Mouse (Mus musculus): ENCODE results near the gene Got1.

Got1 gene

DNA sequence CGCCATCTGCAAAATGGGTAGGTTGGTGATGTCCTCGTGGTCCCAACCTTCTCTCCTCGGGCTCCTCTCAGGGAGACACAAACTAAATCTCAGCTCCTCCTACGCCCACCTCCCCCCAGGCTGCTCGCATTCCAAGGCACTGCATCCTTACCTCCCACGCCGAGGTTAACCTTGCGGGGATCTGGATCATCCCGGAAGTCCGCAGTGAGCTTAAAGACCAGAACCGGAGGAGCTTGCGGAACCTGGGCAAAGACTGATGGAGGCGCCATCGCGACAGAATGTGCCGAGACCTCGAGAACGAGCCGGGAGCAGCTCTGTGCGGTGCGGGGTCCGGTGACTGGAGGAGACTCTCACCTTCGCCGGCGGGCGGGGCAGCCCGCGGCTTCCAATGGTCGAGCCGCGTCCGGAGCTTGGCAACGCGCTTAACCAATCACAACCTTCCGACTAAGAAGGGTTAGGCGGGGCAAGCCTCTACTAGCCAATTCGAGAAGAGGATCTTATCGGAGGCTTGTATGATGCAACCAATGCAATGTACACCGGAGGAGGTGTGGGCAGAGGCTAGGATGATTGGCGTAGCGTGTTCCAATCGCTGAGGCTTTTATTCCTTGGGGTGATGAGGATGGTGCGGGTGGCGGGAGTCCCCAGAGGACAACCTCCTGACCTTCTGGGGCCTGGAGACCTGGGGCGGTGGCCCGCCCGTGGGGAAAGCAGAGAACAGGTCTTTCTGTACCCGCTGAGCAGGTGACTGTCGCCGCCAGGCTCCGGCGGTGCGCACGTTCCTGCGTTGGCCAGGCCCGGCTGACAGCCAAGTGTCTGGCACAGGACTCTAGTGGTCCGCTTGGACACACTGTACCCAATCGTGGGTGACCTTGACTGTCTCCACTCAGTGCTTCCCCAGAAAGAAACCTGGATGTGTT lies at the start of gene Got1:
TSS of gene Got1 (minus strand) at position 419 of the 917 bp plus-strand sequence.
- peak; percentile 98 for DNase-seq (ENCODE audit: inconsistent ontology term)

DNA sequence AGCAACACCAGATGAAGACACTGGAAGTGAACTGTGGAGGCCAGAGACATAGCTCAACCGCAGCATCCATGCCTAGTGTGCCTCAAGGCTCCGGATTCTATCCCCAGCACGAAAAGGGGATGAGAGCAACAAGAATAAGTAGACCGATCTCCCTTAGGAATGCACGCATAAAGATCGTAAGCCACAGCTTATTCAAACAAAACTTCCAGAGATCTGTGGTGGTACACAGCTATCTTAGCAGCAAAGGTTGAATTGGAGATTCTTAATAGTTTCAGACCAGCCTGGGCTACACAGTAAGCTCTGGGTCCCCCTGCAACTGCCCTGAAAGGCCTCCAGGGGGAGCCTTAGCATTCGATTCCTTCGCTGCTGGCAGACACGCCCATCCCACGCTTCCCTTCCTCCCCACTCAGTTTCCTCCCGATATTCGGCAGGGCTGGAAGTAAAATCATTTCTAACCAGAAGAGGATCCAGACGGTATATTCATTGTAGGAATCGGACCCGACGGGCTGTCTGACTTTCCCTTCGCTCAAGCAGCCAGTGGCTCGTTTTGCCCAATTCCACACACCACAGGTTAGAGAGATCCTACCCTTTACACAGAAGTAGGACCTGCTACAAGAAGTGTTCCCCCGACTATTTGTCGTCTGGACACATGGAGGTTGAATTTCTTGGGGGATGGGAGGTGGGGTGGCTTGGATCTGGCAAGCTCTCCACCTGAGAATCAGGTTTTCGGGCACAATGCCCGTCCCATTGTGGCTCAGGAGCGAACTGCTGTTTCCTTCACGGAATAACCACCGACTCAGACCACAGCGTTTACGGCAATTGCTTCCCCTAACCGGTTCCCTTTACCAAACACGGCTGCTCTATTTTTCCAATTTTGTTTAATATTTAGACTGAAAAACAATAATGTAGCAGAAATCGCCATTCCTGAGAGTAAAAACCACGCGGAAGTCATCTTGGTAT lies 46.7 kb upstream of the Got1 start:
- DNase-seq (ENCODE audit: inconsistent ontology term) = peak; percentile 57

DNA sequence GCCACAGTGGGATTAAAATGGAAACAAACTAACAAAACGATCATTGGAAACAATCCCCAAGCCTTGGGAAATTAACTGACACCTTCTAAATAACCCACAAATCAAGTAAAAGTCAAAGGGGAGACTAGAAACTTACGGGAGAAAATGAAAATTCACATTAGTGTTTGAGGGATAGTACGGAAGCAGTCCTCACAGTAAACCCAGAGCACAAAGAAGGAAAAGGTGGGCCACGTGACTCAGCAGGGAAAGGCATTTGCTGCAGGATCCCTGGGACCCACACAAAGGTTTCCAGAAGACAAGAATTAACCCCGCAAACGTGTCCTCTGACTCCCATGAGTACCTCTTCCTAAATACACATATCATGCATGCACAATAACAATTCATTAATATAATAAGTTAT lies 44.7 kb upstream of the Got1 start:
- DNase-seq (ENCODE audit: inconsistent ontology term) = no peak

DNA sequence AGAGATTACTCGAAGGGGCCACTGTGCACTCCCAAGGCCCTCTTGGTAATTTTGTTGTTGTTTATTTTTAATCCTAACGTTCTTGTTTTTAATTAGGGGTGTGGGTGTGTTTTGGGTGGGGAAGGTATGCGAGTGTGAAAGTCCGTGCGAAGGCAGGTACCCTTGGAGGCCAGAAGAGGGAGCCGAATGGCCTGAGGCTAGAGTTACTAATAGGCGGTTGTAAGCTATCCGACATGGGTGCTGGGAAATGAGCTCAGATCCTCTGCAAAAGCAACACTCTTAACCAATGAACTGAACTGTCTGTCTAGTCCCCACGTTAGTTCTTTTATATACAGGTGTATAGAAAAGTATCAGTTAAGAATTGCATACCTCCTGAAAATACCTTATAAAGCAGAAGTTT lies 43.9 kb upstream of the Got1 start:
- no peak for DNase-seq (ENCODE audit: inconsistent ontology term)

DNA sequence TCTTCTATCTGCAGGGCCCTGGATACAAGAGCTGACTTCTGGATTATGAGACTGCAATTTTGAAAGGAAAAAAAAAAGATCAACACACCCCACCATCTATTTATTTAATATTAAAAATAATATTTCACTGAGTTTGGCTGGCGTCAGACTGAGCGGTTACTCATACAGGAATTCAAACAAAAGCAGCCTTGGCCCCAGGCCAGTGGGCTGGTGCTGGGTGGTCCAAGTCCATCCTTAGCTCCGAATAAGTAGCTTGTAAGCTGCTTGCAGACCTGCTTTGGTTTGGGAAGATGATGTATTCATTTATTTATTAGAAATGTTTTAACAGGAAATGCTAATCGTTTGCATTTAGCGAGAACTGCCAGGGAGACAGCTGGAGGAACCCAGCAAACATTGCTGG lies 38.8 kb upstream of the Got1 start:
- DNase-seq (ENCODE audit: inconsistent ontology term) = no peak

DNA sequence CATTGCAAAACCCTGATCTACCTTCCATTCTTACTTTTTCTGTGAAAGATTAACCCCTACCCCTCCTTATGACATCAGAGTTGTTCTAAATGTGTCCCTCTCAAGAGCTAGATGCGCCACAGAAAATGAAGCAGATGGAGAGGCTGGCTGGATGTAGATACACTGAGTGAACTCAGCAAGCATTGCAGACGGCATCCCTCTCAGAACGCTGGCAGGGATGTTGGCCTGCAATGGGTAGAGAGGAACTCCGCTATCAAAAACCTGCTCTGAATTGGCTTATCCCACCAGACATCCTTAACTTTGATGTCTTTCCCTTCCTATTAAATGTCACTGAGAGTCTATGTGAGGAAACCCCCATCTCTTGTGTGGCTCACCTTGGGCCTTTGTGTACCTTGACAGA lies 37.4 kb upstream of the Got1 start:
- DNase-seq (ENCODE audit: inconsistent ontology term) = no peak

DNA sequence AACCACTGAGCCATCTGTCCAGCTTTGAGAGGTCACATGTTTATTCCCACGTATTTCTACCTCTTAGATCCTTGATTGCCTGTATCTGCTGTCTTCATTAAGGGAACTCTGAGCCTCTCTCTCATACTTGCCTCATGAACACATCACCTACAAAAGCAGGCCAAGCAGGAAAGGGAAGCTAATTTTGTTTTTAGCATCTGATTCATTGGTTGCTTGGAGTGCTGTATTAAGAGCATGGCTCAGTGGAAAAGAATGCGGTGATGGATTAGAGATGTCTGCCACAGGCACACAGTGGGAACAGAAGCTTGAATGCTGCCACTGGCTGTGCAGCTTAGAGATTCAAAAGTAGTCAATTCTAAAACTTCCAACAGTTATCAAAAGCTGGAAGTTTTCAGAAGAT lies 35.8 kb upstream of the Got1 start:
- peak; percentile 34 for DNase-seq (ENCODE audit: inconsistent ontology term)

DNA sequence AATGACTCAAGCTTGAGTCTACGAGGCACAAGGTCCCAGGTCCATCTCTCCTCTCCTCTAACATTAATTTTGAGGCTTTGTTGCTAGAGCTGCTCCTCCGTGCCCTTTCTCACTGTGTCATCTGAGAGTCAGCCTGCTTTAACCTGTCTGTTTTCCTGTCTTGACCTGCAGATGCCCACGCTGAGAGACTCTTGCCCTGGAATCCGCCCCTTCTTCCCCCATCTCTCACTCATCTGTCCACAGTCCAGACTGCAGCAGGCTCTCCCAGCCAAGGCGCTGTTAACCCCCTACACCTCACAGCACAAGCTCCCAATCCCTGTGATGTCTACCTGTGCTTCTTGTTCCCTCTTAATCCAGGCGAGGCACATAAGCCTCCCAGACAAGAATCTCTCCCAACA lies 27.1 kb upstream of the Got1 start:
- no peak for DNase-seq (ENCODE audit: inconsistent ontology term)

DNA sequence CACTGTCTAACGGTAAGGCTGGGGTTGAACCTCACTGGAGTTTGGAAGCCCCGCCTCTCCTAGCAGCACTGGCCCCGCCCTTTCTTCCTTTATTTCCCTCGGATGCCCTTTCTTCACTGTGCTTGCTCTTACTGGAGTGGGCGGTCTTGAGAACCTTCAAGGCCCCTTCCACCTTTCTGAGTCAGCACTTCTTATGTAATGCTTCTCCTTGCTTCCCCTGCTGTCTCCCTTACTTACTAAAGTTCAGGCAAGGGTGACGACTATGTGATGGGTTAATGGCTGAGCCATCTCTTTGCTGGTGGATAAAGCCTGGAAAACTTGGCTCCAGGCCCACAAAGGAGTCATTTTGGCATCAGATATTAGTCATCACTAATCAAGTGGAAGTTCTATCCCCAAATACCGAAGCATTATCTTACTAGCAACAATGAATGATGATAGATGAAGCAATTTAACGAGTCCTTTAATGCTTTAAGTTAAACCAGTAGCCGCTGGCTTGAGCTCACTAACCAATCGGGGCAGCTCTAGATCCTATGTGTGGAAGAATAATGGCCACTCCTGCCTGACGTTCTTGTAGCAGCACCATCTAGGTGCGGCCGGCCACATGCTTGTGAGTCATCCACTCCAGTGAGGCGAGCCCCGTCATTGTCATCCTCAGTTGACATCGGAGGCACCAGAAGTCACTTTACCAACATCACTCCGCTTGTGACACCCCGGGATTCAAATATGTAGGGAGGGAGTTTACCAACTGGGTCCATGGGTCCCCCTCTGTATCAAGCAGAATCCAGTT lies 26.5 kb upstream of the Got1 start:
- no peak for DNase-seq (ENCODE audit: inconsistent ontology term)

DNA sequence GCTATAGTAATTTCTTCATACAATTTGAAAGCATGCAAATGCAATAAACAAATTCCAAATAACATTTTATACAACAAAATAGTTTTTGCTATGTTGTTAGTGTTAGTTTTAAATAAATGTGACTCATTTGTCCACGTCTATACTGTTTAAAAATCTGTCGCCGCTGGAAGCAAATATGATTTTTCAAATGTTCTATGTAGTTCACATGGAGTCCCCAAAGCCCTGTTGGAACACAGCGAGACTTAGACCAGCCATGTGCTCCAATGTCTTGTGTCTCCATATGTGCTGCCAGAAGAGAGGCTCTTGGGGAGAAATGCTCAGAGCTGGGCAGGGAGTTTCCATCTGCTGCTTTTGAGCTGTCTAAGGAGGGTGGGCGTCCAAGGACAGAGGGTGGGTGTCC lies 23.7 kb upstream of the Got1 start:
- DNase-seq (ENCODE audit: inconsistent ontology term) = no peak

DNA sequence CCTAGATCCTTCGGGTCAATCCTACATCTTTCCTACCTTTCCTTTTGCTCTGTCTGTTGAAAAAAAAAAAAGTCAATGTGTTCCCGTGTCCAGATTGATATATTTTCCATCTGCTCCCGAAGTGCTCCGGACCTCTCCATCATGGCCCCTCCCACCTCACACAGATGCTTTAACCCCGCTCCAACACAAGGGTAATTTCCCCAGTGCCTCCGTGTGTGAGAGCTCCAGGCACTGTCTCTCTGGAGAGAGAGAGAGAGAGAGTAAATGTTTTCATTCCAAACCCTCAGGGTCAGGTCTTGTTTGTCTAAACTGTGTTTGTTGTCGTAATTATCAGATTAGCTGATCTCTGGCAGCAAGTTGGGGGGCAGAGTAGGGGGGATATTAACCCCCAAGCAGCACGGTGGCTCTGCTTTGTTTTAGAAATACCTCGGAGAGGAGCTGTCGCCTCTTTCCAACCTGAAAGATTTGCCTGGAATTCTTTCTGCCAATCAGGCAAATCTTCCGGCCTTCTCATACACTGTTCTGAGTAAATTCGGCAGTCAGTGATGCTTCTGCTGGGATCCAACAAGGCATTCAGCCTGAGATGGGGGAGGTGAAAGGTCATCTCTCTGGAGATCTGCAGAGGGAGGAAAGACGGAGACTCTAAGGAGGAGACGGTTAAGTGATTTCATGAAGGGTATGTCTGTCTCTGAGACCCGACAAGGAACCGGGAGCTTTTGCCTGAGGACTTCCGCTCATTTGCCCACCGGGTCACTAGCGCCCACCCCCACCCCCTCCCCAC lies 22.1 kb upstream of the Got1 start:
- DNase-seq (ENCODE audit: inconsistent ontology term) = no peak

DNA sequence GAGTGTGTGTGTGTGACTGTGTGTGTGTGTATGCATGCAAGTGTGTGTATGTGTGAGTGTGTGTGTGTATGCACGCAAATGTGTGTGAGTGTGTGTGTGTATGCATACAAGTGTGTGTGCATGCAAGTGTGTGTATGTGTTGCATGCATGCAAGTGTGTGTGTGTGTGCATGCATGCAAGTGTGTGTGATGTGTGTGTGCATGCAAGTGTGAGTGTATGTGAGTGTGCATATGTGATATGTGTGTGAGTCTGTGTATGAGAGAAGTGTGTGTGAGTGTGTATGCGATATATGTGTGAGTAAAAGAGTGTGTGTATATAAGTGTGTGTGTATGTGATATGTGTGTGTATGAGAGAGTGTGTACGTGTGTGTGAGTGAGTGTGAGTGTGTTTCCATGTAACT lies 11.0 kb upstream of the Got1 start:
- no peak for DNase-seq (ENCODE audit: inconsistent ontology term)

DNA sequence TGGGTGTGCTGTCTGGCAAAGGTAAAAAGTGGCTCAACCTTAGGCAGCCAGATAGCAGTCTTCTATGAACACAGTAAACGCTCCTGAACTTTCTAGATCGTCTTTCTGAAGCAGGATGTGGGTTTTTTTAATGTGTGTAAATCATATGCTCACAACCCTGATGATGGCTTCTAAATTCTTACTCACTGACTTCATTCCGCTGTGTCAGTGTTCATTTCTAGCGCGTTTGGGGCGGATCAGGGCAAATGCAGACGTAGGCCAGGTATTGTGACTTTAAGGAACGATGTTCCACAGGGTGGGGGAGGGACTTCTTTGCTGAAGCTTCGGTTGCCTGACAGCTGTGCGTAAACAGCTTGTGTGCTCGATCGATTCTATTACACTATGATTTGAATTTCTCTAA lies 6.5 kb upstream of the Got1 start:
- DNase-seq (ENCODE audit: inconsistent ontology term) = no peak

DNA sequence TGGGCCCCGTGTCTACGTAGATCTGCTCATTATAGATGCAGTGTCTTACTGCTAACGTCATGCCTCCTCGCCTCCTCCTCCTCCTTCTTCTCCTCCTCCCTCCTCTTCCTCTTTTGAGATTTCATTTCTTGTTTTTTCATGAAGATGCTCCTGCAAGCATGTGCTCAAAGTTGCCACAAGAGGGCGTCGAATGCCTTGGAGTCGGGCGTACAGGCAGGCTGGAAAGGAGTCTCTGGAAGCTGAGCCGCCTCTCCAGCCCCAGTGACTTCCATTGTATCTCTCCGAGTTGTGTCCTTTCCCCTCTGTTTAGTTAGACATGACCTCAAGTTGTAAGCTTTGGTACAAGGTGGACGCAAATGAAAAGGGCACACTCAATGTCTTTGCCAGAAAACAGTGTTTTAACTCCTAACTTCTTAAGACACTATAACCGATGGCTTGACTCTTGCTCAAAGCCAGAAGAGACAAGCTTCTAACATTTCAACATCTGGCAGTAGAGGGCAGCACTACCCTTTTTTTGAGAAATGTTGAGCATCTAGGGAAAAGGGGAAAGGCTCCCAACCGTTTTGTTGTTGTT lies 5.9 kb upstream of the Got1 start:
- DNase-seq (ENCODE audit: inconsistent ontology term) = peak; percentile 81

DNA sequence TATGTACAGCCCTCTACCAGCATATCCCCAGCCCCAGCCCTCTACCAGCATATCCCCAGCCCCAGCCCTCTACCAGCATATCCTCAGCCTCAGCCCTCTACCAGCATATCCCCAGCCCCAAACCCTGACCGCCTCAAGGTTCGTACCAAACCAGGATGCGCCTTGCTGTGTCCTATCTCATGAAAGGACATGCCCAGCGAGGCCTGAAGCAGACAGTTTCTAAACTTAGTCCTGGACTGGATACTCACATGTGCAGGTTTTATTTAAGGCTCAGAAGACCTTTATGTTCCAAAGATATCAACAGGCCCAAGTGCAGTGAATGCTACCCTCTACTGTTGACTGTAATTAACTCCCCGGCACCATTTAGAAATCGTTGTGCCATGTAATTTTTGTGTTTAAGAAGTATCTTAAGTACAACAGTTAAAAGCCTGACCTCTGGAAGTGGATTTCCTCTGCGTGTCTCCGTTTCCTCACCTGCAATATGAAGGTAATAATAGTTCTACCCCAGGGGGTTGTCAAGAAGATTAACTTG lies 3.7 kb upstream of the Got1 start:
- no peak for DNase-seq (ENCODE audit: inconsistent ontology term)

DNA sequence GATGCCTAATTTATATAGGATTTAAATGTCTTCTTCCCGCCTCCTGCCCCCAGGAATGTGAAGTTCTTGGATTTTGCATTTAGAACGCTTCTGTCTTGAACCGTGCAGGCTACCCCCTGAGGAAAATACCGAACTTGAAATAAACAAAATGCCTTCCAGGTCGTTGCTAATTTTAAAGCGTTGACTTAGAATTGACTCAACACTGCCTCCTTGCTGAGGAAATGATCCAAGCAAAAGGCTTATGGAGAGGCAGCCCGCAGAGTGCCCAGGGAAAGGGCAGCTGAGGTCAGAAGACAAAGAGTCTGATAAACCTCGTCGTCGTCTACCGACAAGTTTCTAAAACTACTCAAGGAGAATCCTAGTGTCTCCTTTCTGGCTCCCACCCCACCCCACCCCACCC lies 2.7 kb upstream of the Got1 start:
- DNase-seq (ENCODE audit: inconsistent ontology term) = no peak

DNA sequence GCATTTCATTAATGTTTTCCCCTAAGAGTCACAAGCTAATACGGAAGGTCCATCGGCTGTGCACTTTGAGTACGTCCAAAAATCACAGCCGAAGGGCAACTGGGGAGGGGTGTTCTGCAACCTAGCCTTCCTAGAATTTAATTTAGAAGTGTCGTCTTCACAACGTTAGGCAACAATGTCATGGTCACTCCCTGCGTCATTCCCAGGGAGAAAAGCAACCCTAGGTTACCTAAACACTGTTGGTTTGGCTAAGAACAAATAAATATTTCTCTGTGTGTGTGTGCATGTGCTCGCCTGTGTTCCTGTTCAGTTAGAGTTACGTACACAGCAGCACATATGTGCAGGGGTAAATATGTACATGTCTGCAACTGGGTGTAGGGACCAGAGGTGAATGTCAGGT lies 1.6 kb upstream of the Got1 start:
- DNase-seq (ENCODE audit: inconsistent ontology term) = no peak

DNA sequence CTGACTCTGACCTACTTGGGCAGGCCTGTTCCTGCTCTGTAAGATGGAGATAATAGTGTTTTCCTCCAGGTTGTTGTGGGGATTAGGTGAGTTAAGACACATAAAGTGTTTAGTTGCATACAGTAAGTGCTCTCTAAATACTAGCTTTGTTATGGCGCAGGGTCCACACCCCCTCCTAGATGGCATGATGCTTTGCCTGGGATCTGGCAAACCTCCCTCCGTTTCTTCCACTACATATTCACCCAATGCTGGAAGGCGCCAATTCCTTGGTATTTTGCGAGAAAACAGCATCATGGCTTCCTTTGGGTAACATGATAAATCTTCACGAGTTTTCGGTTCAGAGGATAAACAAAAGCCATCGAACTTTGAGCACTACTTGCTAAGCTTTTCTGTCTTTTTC lies 1.2 kb upstream of the Got1 start:
- no peak for DNase-seq (ENCODE audit: inconsistent ontology term)

DNA sequence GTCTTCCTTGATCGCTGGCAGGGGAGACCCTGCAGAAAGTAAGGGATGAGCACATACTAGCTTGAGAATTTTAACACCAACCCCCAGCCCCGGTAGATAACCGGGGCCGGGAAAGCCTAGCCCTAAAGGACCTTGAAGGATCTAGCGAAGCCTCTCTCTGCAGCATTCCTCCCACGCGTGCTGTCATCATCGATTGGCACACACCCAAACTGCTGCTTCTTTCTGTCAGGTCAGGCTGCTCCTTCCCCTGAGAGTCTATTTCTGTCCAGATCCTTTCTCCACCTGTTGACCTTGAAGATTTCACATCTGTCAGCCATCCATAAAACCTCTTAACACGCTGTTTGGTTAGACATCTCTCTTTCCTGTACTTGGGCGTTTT lies 688 bp upstream of the Got1 start:
- peak; percentile 58 for DNase-seq (ENCODE audit: inconsistent ontology term)

DNA sequence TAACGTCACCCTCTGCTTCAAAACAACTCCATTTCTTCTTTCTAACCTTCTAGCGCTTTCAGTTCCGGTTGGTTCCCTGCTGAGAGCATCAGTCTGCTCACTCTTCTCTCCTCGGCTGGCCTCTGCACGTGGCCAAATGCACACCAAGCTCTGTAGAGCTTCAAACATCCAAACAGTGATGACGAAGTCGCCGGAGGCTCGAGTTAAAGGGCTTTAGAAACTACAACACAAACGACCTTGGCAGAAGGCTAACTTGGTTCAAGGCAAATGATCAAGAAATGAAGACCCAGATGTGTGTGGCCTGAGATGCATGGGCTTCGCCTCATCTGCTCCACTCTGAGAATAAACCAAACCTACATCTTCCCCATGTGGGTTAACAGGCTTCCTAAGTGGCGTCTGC lies 854 bp downstream of the Got1 start:
- DNase-seq (ENCODE audit: inconsistent ontology term) = peak; percentile 35

DNA sequence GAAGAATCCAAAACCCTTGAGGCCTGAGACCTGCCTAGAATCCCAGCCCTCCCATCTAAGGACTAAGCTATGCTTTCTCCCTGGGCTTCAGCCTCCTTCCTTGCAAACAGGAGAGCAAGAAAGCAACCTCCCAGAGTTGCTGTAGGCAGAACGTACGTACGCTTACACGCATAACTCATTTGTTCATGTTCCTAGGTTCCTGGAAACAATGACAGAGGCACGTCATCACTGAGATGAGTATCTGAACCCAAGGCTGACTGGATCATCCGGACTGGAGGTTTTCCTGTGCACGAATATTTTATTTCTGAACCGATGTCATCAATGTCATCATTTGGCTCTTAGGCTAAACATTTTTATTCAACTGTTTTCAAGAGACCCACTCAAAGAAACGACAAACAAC lies 2.4 kb downstream of the Got1 start:
- no peak for DNase-seq (ENCODE audit: inconsistent ontology term)

Measured in Muller cell, postnatal 12 days (primary cell).